Mouse (Mus musculus) embryonic facial prominence, embryonic 13.5 days (tissue): ENCODE data around the gene Nup214. TPM values are rescaled to one million over a fixed set of nuclear protein-coding genes. Genes with fewer than 3 reads are reported as not detected.
A peak's percentile ranks its signal among the peaks of the same experiment; 100 is the strongest.

Source experiments
- ATAC-seq: fragments of 200-750 bp; cut with Nextera tagmentation; 2 replicates; pipeline ENCODE4 v1.8.0; 2017; ENCODE audit warnings: low read depth; ENCODE audit not compliant: insufficient number of reproducible peaks, insufficient read depth, low FRiP score, low TSS enrichment
- H3K27ac ChIP-seq: fragments of 300-500 bp; sonication (generic); 2 replicates; pipeline ENCODE4 v1.5.1; 2015; ENCODE audit warnings: moderate library complexity, mild to moderate bottlenecking, inconsistent platforms
- H3K27me3 ChIP-seq: fragments of 300-500 bp; sonication (generic); 2 replicates; pipeline ENCODE4 v1.6.1; 2015; ENCODE audit warnings: mild to moderate bottlenecking, inconsistent platforms
- H3K36me3 ChIP-seq: fragments of 300-500 bp; sonication (generic); 2 replicates; pipeline ENCODE4 v1.6.1; 2015; ENCODE audit warnings: mild to moderate bottlenecking, inconsistent platforms
- H3K4me1 ChIP-seq: fragments of 300-500 bp; sonication (generic); 2 replicates; pipeline ENCODE4 v1.6.1; 2015; ENCODE audit warnings: inconsistent platforms
- H3K4me2 ChIP-seq: fragments of 300-500 bp; sonication (generic); 2 replicates; pipeline ENCODE4 v1.6.1; 2015; ENCODE audit warnings: moderate library complexity, mild to moderate bottlenecking, inconsistent platforms
- H3K4me3 ChIP-seq: fragments of 300-500 bp; sonication (generic); 2 replicates; pipeline ENCODE4 v1.5.1; 2015; ENCODE audit warnings: mild to moderate bottlenecking, inconsistent platforms
- H3K9ac ChIP-seq: fragments of 300-500 bp; sonication (generic); 2 replicates; pipeline ENCODE4 v1.6.1; 2015; ENCODE audit warnings: mild to moderate bottlenecking, inconsistent platforms
- H3K9me3 ChIP-seq: fragments of 300-500 bp; sonication (generic); 2 replicates; pipeline ENCODE4 v1.6.1; 2016; ENCODE audit warnings: inconsistent platforms
- WGBS: fragments of 180-500 bp; shearing (Covaris S2); methylation state at CpG from one replicate; pipeline ENCODE4 v1.1.7; 2015; ENCODE audit warnings: mixed read lengths; 5-methylcytosine and 5-hydroxymethylcytosine counted together
- polyA plus RNA-seq: library from polyadenylated mRNA; unstranded; fragments of >200 nt; fragmentation: Nextera tagmentation; extraction: Ambion mirVana; gene quantifications from 2 replicates; pipeline ENCODE4 v1.2.1, GENCODE M21; 2015

The Nup214 gene
- polyA plus RNA-seq, 1 experiment from 2014 or later = 118 TPM

- Histone ChIP-seq H3K27me3 (no peaks in the 10 kb centered on the region), H3K4me3 (no peak overlapping the region), H3K9ac (no peak overlapping the region), H3K27ac (no peak overlapping the region), H3K36me3 (no peaks in the 10 kb centered on the region), H3K9me3 (no peaks in the 10 kb centered on the region), H3K4me2 (no peak overlapping the region), H3K4me1 (peaks cover 11% of the 10 kb centered on the region)
- ATAC-seq = no peak
- 72% methylated on average over 2 of the region's 2 CpGs for WGBS
Measured at GRCm38 (mm10) chr2:32061189-32061588, 87.0 kb downstream of the Nup214 start.

- WGBS = 65% methylated on average over 12 of the region's 12 CpGs
- Histone ChIP-seq H3K36me3 (no peaks in the 10 kb centered on the region), H3K27me3 (no peaks in the 10 kb centered on the region), H3K4me1 (peaks cover 11% of the 10 kb centered on the region), H3K4me3 (no peak overlapping the region), H3K4me2 (no peak overlapping the region), H3K9me3 (no peaks in the 10 kb centered on the region), H3K9ac (no peak overlapping the region), H3K27ac (no peak overlapping the region)
- ATAC-seq = no peak
Measured at GRCm38 (mm10) chr2:32061722-32062505, 87.7 kb downstream of the Nup214 start.

- no peak overlapping the region for H3K4me3 ChIP-seq
- no peaks in the 10 kb centered on the region for H3K36me3 ChIP-seq
- H3K9me3 ChIP-seq = no peaks in the 10 kb centered on the region
- no peak for ATAC-seq
- H3K4me2 ChIP-seq = no peak overlapping the region
- peaks cover 11% of the 10 kb centered on the region for H3K4me1 ChIP-seq
- H3K27ac ChIP-seq = no peak overlapping the region
- no peak overlapping the region for H3K9ac ChIP-seq
- no peaks in the 10 kb centered on the region for H3K27me3 ChIP-seq
- 82% methylated on average over 15 of the region's 15 CpGs for WGBS
Measured at GRCm38 (mm10) chr2:32062626-32063410, 88.6 kb downstream of the Nup214 start.

GRCm38 (mm10) chr2:32063451-32064151, 89.4 kb downstream of the Nup214 start:
- Histone ChIP-seq H3K9ac (no peak overlapping the region), H3K27ac (no peak overlapping the region), H3K4me3 (no peak overlapping the region), H3K4me1 (peaks cover 14% of the 10 kb centered on the region), H3K36me3 (no peaks in the 10 kb centered on the region), H3K9me3 (no peaks in the 10 kb centered on the region), H3K4me2 (no peak overlapping the region), H3K27me3 (no peaks in the 10 kb centered on the region)
- no peak for ATAC-seq
- 76% methylated on average over 7 of the region's 7 CpGs for WGBS

- WGBS = 72% methylated on average over 13 of the region's 13 CpGs
- Histone ChIP-seq H3K9me3 (no peaks in the 10 kb centered on the region), H3K27ac (no peak overlapping the region), H3K4me2 (no peak overlapping the region), H3K4me3 (no peak overlapping the region), H3K9ac (0 out of 2 replicates have a peak overlapping the region, but pooled peaks have one; percentile 3), H3K36me3 (no peaks in the 10 kb centered on the region), H3K27me3 (peaks cover 3% of the 10 kb centered on the region; the same call in 1 of the 2 replicates), H3K4me1 (peaks cover 20% of the 10 kb centered on the region)
- no peak for ATAC-seq
Measured at GRCm38 (mm10) chr2:32064913-32065312, 90.7 kb downstream of the Nup214 start.

- no peak overlapping the region for H3K9ac ChIP-seq
Measured at GRCm38 (mm10) chr2:32065371-32065791, 91.1 kb downstream of the Nup214 start.

GRCm38 (mm10) chr2:32066005-32066404, 91.8 kb downstream of the Nup214 start:
- H3K9me3 ChIP-seq = no peaks in the 10 kb centered on the region
- no peaks in the 10 kb centered on the region for H3K36me3 ChIP-seq
- H3K4me1 ChIP-seq = peaks cover 13% of the 10 kb centered on the region
- H3K4me3 ChIP-seq = no peak overlapping the region
- H3K9ac ChIP-seq = no peak overlapping the region
- no peak overlapping the region for H3K4me2 ChIP-seq
- WGBS = 78% methylated on average over 4 of the region's 4 CpGs
- no peak overlapping the region for H3K27ac ChIP-seq
- H3K27me3 ChIP-seq = peaks cover 3% of the 10 kb centered on the region; the same call in 1 of the 2 replicates
- ATAC-seq = no peak

More at GRCm38 (mm10) chr2:32065371-32065791, 91.1 kb downstream of the Nup214 start:
- Histone ChIP-seq H3K36me3 (no peaks in the 10 kb centered on the region), H3K9me3 (no peaks in the 10 kb centered on the region), H3K4me3 (no peak overlapping the region), H3K27ac (no peak overlapping the region), H3K4me1 (peaks cover 16% of the 10 kb centered on the region), H3K27me3 (peaks cover 3% of the 10 kb centered on the region; the same call in 1 of the 2 replicates), H3K4me2 (no peak overlapping the region)
- 74% methylated on average over 5 of the region's 5 CpGs for WGBS
- ATAC-seq = no peak

- ATAC-seq = no peak
- H3K27me3 ChIP-seq = peaks cover 3% of the 10 kb centered on the region; the same call in 1 of the 2 replicates
- no peaks in the 10 kb centered on the region for H3K36me3 ChIP-seq
- no peak overlapping the region for H3K27ac ChIP-seq
- H3K4me1 ChIP-seq = peaks cover 13% of the 10 kb centered on the region
- H3K4me2 ChIP-seq = peak overlapping the region; percentile 43
- H3K9ac ChIP-seq = peak overlapping the region; percentile 32; the same call in 1 of the 2 replicates
- H3K9me3 ChIP-seq = no peaks in the 10 kb centered on the region
- WGBS = 54% methylated on average over 31 of the region's 31 CpGs
- no peak overlapping the region for H3K4me3 ChIP-seq
Measured at GRCm38 (mm10) chr2:32068811-32069607, 94.8 kb downstream of the Nup214 start.

GRCm38 (mm10) chr2:32070747-32071146, 96.5 kb downstream of the Nup214 start:
- Histone ChIP-seq H3K36me3 (no peaks in the 10 kb centered on the region), H3K4me2 (no peak overlapping the region), H3K9me3 (no peaks in the 10 kb centered on the region), H3K9ac (no peak overlapping the region), H3K4me1 (peaks cover 11% of the 10 kb centered on the region), H3K4me3 (no peak overlapping the region), H3K27ac (no peak overlapping the region), H3K27me3 (peaks cover 3% of the 10 kb centered on the region; the same call in 1 of the 2 replicates)
- no peak for ATAC-seq
- 90% methylated on average over 10 of the region's 10 CpGs for WGBS

GRCm38 (mm10) chr2:32074404-32074803, 100.2 kb downstream of the Nup214 start:
- Histone ChIP-seq H3K9me3 (no peaks in the 10 kb centered on the region), H3K4me3 (no peak overlapping the region), H3K9ac (no peak overlapping the region), H3K27ac (no peak overlapping the region), H3K4me2 (no peak overlapping the region), H3K36me3 (no peaks in the 10 kb centered on the region), H3K4me1 (no peaks in the 10 kb centered on the region), H3K27me3 (no peaks in the 10 kb centered on the region)
- ATAC-seq = no peak
- 73% methylated on average over 8 of the region's 8 CpGs for WGBS

- H3K36me3 ChIP-seq = no peaks in the 10 kb centered on the region
- no peak overlapping the region for H3K9ac ChIP-seq
- H3K27me3 ChIP-seq = peaks cover 4% of the 10 kb centered on the region; the same call in 1 of the 2 replicates
- no peak overlapping the region for H3K27ac ChIP-seq
- no peak overlapping the region for H3K4me3 ChIP-seq
- no peaks in the 10 kb centered on the region for H3K4me1 ChIP-seq
- WGBS = 58% methylated on average over 7 of the region's 7 CpGs
- no peaks in the 10 kb centered on the region for H3K9me3 ChIP-seq
- ATAC-seq = no peak
- H3K4me2 ChIP-seq = no peak overlapping the region
Measured at GRCm38 (mm10) chr2:32075368-32075767, 101.1 kb downstream of the Nup214 start.
